Mouse (Mus musculus): ENCODE data around the gene Naa38. TPM values are rescaled to one million over a fixed set of nuclear protein-coding genes. Genes with fewer than 3 reads are reported as not detected.

Naa38 gene
- polyA plus RNA-seq, 1 experiment from 2014 or later: 153 TPM

DNA sequence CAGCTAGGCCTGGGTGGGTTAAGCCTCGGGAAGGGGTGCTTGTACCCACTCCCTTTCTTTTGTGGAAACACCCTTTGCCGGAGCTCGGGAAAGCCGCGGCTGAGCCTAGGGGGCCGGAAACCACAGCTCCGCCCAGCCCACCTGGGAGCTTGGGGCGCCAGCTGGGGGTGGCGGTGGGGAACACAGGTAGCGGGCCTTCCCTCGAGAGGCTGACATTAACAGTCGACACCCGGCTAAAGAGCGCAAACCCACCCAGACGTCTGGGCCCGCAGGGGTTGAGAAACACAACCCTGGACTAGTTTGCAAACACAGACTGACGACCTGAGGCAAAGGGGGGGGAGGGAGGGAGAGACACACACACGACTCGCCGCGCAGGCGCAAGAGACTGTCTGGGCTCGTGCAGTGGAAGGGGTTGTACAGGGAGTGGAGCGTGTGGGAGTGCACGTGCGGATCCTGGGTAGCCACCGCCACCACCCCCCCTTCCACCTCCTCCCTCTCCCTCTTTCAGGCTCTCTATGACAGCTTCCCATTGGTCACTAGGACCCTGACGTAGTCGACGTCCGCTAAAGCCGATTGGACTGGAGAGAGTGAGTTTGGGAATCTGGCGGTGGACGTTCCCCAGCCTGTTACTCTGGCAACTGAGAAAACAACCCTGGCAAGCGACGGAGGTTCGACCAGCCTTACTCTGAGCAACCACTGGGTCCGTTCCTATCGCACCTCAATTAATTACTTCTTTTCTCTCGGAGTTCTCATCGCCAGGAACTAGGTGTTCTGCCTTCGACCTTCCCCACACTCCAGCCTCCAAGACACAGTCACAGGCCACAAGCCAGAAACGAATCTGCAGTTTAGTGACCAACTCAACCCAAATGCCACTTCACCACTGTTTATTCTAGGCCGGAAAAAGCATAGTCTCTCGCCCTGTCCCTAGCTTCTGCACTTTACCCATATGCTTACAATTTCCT is 23.5 kb downstream of the Naa38 start:
- Histone ChIP-seq H3K27me3 (peaks cover 31% of the 10 kb centered on the region), H3K4me1 (peaks cover 66% of the 10 kb centered on the region), H3K9me3 (replicated peaks) (no peaks in the 10 kb centered on the region), H3K27ac (peak overlapping the region; percentile 97), H3K4me3 (replicated peaks) (peak overlapping the region; percentile 77), H3K4me2 (peak overlapping the region; percentile 95), H3K9ac (peak overlapping the region; percentile 61), H3K36me3 (no peaks in the 10 kb centered on the region)
- under 1% methylated on average over 44 of the region's 45 CpGs for WGBS
- ATAC-seq (replicated peaks; ENCODE audit: low FRiP score): peak; percentile 88

DNA sequence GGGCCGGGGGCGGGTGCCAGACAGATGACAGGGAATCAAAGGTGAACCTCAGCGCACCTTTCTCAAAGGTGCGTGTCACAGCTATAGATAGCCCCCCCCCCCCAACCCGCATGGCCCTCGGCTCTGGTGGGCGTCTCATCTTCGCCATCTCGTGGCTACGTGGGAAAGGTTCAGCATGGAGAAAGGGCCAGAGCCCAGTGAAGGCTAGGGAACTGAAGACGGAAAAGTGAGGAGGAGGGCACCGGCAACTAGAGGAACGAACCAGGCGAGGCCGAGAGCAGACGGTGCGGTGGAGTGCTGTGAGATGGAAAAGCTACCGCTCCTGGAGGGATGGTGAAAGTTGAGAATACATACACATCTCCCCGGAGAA is 24.1 kb downstream of the Naa38 start:
- under 1% methylated on average over 19 of the region's 19 CpGs for WGBS
- H3K9me3 ChIP-seq (replicated peaks): no peaks in the 10 kb centered on the region
- H3K27ac ChIP-seq: peak overlapping the region; percentile 97
- H3K4me3 ChIP-seq (replicated peaks): peak overlapping the region; percentile 77
- H3K4me1 ChIP-seq: peaks cover 60% of the 10 kb centered on the region
- peak overlapping the region; percentile 95 for H3K4me2 ChIP-seq
- H3K27me3 ChIP-seq: peaks cover 31% of the 10 kb centered on the region
- peak overlapping the region; percentile 45 for H3K9ac ChIP-seq
- no peak for ATAC-seq (replicated peaks; ENCODE audit: low FRiP score)
- no peaks in the 10 kb centered on the region for H3K36me3 ChIP-seq

DNA sequence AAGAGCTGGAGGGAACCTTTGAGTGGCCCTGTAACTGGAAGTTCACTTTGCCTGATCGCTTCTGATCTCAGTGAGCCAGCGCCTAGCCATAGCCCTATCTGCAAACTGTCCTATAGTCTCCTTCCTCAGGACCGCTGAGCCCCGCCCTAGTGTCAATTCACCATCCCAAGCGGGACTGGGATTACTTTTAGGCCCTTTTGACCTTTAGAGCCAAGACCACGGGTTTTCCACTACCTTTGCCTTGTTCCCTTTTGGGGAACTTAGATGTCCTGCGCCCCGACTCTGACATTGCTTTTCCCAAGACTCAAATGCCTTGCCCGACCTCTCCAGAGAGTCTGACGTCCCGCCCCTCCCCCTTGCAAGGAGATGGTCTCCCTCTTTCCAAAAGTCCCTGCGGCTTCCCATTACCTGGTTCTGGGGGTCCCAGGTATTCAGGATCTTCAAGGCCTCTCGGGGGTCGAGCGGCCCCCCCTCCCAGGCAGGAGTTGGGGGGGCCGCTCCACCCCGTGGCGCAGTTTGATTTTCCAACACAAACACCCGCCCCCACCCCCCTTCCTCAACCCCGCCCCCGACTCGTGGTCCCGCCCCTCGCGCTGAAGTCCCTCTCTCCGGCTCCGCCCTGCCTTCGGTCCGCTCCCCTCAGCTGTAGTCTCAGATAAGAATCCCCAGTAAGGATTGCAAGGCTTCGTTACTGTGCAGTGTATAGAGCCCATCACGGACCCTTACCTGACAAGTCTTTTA is 24.7 kb downstream of the Naa38 start:
- Histone ChIP-seq H3K27ac (peak overlapping the region; percentile 97), H3K4me2 (peak overlapping the region; percentile 95), H3K4me1 (peaks cover 54% of the 10 kb centered on the region), H3K27me3 (peaks cover 31% of the 10 kb centered on the region), H3K9me3 (replicated peaks) (no peaks in the 10 kb centered on the region), H3K4me3 (replicated peaks) (peak overlapping the region; percentile 77), H3K36me3 (no peaks in the 10 kb centered on the region), H3K9ac (peak overlapping the region; percentile 45)
- no peak for ATAC-seq (replicated peaks; ENCODE audit: low FRiP score)
- under 1% methylated on average over 31 of the region's 31 CpGs for WGBS

DNA sequence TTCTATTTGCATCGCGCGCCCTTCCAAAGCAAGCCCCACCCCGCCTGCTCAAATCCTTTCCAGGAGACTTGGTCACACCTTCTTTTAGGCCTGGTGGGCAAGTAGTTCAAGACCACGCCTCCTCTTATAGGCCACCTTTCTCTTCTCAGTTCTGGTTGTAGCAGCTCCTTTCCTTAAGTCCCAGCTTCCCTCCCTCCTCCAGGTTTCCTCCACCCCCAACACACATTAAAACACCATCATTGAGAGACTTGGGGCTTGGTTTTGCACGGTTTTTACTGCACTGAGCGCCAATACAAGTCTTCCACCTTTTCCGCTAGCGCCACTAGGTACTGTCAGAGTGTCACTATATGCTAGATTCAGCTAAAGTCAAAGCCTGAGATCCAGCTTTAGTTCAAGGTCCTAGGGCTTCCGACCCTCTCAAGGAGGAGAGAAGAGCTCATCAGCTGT is 25.3 kb downstream of the Naa38 start:
- Histone ChIP-seq H3K9ac (peak overlapping the region; percentile 26; the same call in 1 of the 2 replicates), H3K36me3 (no peaks in the 10 kb centered on the region), H3K4me2 (peak overlapping the region; percentile 95), H3K27ac (no peak overlapping the region), H3K27me3 (peaks cover 31% of the 10 kb centered on the region), H3K4me1 (peaks cover 51% of the 10 kb centered on the region), H3K4me3 (replicated peaks) (peak overlapping the region; percentile 77), H3K9me3 (replicated peaks) (no peaks in the 10 kb centered on the region)
- WGBS: 10% methylated on average over 10 of the region's 10 CpGs
- ATAC-seq (replicated peaks; ENCODE audit: low FRiP score): no peak

DNA sequence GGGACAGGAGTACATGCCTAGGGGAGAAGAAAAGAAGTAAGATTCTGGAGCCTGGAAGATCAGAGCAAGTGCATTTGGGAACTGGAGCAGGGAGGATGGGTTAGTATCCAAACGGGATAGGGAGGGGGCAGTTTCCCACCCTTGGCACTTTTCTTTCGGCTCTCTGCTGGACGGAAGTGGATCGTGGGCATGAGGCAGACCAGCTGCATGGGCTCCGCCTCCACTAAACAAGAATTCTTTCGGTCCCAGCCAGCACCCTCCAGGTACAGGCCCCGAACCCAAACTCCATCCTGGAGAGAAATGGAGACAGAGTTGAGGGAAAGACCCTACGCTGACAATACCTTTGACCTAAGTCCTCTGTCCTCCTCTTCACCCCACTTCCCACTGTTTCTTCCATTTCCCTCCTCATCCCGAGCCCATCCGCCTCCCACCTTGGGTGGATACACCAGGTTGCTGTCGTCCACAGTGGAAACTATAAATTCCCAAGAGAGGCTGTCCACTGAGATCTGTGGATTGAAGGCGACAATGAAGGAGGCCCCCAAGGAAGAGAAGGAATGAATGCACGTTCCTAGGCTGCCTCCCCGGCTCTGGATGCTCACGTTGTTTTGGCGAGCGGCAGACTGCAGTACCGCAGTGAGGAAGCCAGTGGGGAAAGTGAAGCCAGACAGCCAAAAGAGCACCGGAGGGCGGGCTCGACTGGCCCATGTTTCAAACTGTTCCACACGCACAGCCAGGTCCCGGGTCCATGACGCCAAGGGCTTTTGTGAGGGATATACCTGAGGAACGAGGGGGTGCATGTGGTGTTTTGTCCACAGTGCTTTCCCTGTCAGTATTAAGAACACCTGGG is 26.1 kb downstream of the Naa38 start:
- ATAC-seq (replicated peaks; ENCODE audit: low FRiP score): no peak
- WGBS: 11% methylated on average over 25 of the region's 25 CpGs
- Histone ChIP-seq H3K36me3 (no peaks in the 10 kb centered on the region), H3K9me3 (replicated peaks) (no peaks in the 10 kb centered on the region), H3K27me3 (peaks cover 31% of the 10 kb centered on the region), H3K27ac (no peak overlapping the region), H3K4me2 (peak overlapping the region; percentile 95), H3K4me1 (peaks cover 51% of the 10 kb centered on the region), H3K9ac (no peak overlapping the region; the same call in 1 of the 2 replicates), H3K4me3 (replicated peaks) (peak overlapping the region; percentile 77)

DNA sequence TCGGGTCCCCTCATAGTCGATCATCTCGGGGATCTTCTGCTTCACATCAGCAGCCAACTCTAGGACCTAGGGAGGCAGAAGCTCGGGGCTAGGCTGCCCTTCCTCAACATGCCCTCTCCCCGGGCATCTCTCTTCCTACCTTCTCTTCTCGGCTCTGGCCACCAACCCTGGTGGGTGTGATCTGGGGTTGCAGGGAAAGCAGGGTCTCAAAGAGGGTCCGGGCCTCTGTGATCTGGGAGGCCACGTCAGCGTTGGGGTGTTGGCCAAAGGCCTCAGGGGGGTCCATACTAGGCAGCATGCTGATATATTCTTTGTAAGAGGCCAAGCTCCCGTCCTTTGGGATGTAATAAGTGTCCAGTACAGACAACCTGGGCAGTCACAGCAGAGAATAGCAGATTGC is 27.6 kb downstream of the Naa38 start:
- WGBS: 85% methylated on average over 10 of the region's 10 CpGs
- H3K4me1 ChIP-seq: peaks cover 37% of the 10 kb centered on the region

DNA sequence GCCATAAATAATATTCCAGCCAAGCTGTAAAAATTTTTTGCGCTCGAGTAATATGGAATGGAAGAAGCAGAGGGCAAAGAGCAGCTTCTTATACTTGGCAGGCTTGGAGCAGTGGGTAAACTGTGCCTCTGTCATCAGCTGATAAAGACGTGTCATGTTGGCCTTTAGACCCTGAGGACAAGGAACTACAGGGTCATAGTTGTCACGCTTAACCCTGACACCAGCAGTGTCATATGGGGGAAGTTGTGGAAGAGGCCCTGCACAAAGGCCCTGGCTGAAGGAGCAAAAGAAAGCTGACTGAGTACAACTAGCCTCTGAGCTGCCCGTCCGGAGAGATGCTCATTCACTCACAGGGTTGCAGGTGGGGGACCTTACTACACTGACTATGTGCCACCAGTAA is 28.6 kb downstream of the Naa38 start:
- Histone ChIP-seq H3K4me2 (no peak overlapping the region), H3K27ac (no peak overlapping the region), H3K9ac (no peak overlapping the region), H3K4me1 (peaks cover 35% of the 10 kb centered on the region), H3K27me3 (peaks cover 31% of the 10 kb centered on the region), H3K9me3 (replicated peaks) (no peaks in the 10 kb centered on the region), H3K4me3 (replicated peaks) (no peak overlapping the region), H3K36me3 (no peaks in the 10 kb centered on the region)
- no peak for ATAC-seq (replicated peaks; ENCODE audit: low FRiP score)
- WGBS: 69% methylated on average over 6 of the region's 6 CpGs

More for the DNA sequence above, 27.6 kb downstream of the Naa38 start:
- Histone ChIP-seq H3K4me3 (replicated peaks) (no peak overlapping the region), H3K36me3 (no peaks in the 10 kb centered on the region), H3K27ac (no peak overlapping the region), H3K4me2 (no peak overlapping the region), H3K9ac (no peak overlapping the region), H3K27me3 (peaks cover 31% of the 10 kb centered on the region), H3K9me3 (replicated peaks) (no peaks in the 10 kb centered on the region)
- ATAC-seq (replicated peaks; ENCODE audit: low FRiP score): no peak

DNA sequence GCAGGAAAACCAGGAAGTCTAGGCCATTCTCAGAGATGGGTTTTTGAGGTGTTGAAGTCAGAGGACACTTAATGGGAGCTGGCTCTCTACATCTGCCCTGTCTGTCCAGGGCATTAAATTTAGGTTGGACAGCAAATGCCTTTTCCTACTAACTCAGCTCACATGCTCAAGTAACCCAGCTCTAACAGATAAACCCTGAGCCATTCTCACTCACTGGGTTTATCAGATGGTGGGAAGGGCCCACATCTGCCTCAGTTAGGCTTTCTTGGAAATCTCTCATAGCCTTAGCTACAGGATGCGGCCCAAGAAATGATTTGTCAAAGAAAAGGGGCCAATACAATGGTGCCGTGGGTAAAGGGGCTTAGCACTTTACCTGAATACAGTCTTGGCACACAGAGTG is 31.0 kb downstream of the Naa38 start:
- ATAC-seq (replicated peaks; ENCODE audit: low FRiP score): no peak

DNA sequence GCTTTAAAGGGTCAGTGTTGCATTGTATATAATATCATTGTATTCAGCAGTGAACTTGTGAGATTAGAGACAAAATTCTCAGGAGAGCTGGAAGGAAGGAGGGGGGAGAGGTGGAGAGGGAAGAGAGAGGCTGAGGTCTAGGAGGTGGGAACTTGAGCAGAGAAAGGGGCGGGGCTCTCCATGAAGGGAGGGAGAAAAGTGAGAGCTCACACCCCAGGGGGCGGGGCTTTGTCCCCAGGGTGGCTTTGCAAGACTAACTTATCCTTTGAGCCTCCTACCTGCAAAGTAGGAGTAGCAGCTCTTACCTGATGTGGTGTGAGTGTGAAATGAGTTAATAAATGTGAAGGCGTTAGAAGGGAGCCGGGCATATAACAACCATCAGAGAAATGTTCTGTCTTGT is 33.5 kb downstream of the Naa38 start:
- H3K27me3 ChIP-seq: no peaks in the 10 kb centered on the region; the same call in 1 of the 2 replicates
- ATAC-seq (replicated peaks; ENCODE audit: low FRiP score): no peak
- 18% methylated on average over 4 of the region's 4 CpGs for WGBS

More for the DNA sequence above, 31.0 kb downstream of the Naa38 start:
- peaks cover 22% of the 10 kb centered on the region for H3K27me3 ChIP-seq
- no peak overlapping the region for H3K4me2 ChIP-seq
- H3K4me1 ChIP-seq: peaks cover 19% of the 10 kb centered on the region
- no peaks in the 10 kb centered on the region for H3K9me3 ChIP-seq (replicated peaks)
- no peak overlapping the region for H3K4me3 ChIP-seq (replicated peaks)
- H3K27ac ChIP-seq: no peak overlapping the region
- H3K9ac ChIP-seq: no peak overlapping the region
- H3K36me3 ChIP-seq: no peaks in the 10 kb centered on the region
- 87% methylated on average over 2 of the region's 2 CpGs for WGBS

DNA sequence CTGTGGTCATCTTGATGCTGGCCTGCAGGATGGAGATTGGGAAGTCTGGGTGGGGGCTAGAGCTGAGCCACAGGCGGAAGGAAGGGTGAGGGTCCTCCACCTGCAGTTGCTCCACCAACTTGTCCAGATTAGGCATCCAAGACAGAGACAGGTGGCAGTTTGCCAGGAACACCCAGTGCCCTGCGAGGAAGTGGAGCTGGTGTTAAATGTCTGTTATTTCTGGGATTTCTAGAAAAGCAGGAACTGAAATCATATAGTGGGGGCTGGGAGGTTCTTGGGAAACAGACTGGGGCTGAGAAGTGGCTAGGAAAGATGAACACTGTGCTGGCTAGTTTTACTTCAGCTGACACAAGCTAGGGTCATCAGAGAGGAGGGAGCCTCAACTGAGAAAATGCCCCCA is 34.0 kb downstream of the Naa38 start:
- H3K9ac ChIP-seq: no peak overlapping the region
- no peak for ATAC-seq (replicated peaks; ENCODE audit: low FRiP score)
- H3K36me3 ChIP-seq: no peaks in the 10 kb centered on the region
- H3K4me3 ChIP-seq (replicated peaks): no peak overlapping the region
- H3K27me3 ChIP-seq: no peaks in the 10 kb centered on the region
- H3K27ac ChIP-seq: 0 out of 2 replicates have a peak overlapping the region, but pooled peaks have one; percentile 27
- no peaks in the 10 kb centered on the region for H3K9me3 ChIP-seq (replicated peaks)
- peaks cover 22% of the 10 kb centered on the region for H3K4me1 ChIP-seq
- 29% methylated on average over 2 of the region's 2 CpGs for WGBS
- no peak overlapping the region for H3K4me2 ChIP-seq

More for the DNA sequence above, 33.5 kb downstream of the Naa38 start:
- H3K4me3 ChIP-seq (replicated peaks): no peak overlapping the region
- peaks cover 22% of the 10 kb centered on the region for H3K4me1 ChIP-seq
- H3K9ac ChIP-seq: no peak overlapping the region
- no peaks in the 10 kb centered on the region for H3K36me3 ChIP-seq
- H3K9me3 ChIP-seq (replicated peaks): no peaks in the 10 kb centered on the region
- H3K27ac ChIP-seq: 0 out of 2 replicates have a peak overlapping the region, but pooled peaks have one; percentile 27
- no peak overlapping the region for H3K4me2 ChIP-seq

DNA sequence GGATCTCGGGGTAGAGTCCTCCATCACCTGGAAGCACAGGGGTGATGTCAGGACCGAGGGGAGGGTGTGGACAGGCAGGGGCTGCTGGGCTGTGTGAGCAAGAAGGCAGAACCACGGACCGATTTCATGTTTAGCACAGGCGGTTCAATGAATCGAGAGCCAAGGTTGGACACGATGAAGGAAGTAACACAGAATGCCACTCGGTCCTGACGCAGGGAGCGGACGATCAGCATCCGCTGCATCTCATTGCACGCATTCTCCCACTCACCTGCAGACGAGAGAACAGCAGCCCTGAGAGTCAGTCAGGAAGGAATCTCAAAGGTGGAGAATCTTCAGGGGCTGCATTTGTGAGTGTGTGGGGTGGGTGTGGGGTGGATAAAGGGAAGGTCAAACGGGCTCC is 35.3 kb downstream of the Naa38 start:
- Histone ChIP-seq H3K4me3 (replicated peaks) (no peak overlapping the region), H3K36me3 (no peaks in the 10 kb centered on the region), H3K27ac (no peak overlapping the region), H3K27me3 (no peaks in the 10 kb centered on the region), H3K4me1 (peaks cover 22% of the 10 kb centered on the region), H3K9me3 (replicated peaks) (no peaks in the 10 kb centered on the region), H3K9ac (no peak overlapping the region), H3K4me2 (no peak overlapping the region)
- 86% methylated on average over 15 of the region's 15 CpGs for WGBS
- ATAC-seq (replicated peaks; ENCODE audit: low FRiP score): no peak

Measured in kidney, embryonic 15.5 days (tissue).